Mouse (Mus musculus): ENCODE results near the gene Olfr1040. TPM values are rescaled to one million over a fixed set of nuclear protein-coding genes. Genes with fewer than 3 reads are reported as not detected.

The Olfr1040 gene
- polyA plus RNA-seq (2017; shearing (Covaris generic)): not detected

GRCm38 (mm10) chr2:86146632-86147031 is at the start of gene Olfr1040:
TSS of gene Olfr1040 (minus strand) at chr2:86146732.

GRCm38 (mm10) chr2:86185583-86185982 is 39.1 kb upstream of the Olfr1040 start, which contains the start of gene Olfr52:
TSS of gene Olfr52 (minus strand) at chr2:86185683.

GRCm38 (mm10) chr2:86177720-86178119 is 31.2 kb upstream of the Olfr1040 start, which contains the start of gene Olfr1044:
TSS of gene Olfr1044 (minus strand) at chr2:86177820.

GRCm38 (mm10) chr2:86167422-86167821 is 20.9 kb upstream of the Olfr1040 start, which contains the start of gene Olfr1043:
TSS of gene Olfr1043 (minus strand) at chr2:86167522.

GRCm38 (mm10) chr2:86161738-86162137 is 15.2 kb upstream of the Olfr1040 start, which contains the start of gene Olfr1042:
TSS of gene Olfr1042 (minus strand) at chr2:86161838.

GRCm38 (mm10) chr2:86135828-86136227 is 10.7 kb downstream of the Olfr1040 start, which contains the start of gene Olfr1039:
TSS of gene Olfr1039 (minus strand) at chr2:86135928.

Other genes starting within 250 kb of the Olfr1040 start
- gene Olfr1024, start 241.7 kb downstream of the Olfr1040 start, polyA plus RNA-seq (2017; shearing (Covaris generic)): not detected
- under 1 TPM in 1 of 2 experiments, not detected in 1; 0.06 TPM for gene Olfr1025-ps1, start 231.5 kb downstream of the Olfr1040 start, polyA plus RNA-seq (2017; shearing (Covaris generic))
- gene Olfr1026, start 225.2 kb downstream of the Olfr1040 start, polyA plus RNA-seq (2017; shearing (Covaris generic)): under 1 TPM in 1 of 2 experiments, not detected in 1; 0.31 TPM
- not detected for gene Olfr1028, start 196.3 kb downstream of the Olfr1040 start, polyA plus RNA-seq (2017; shearing (Covaris generic))
- gene Olfr1029, start 172.8 kb downstream of the Olfr1040 start, polyA plus RNA-seq (2017; shearing (Covaris generic)): under 1 TPM in 1 of 2 experiments, not detected in 1; 0.45 TPM
- gene Olfr1030, start 167.5 kb downstream of the Olfr1040 start, polyA plus RNA-seq (2017; shearing (Covaris generic)): under 1 TPM in 1 of 2 experiments, not detected in 1; 1.00 TPM
- not detected for gene Olfr1031, start 156.4 kb downstream of the Olfr1040 start, polyA plus RNA-seq (2017; shearing (Covaris generic))
- not detected for gene Olfr1032, start 141.2 kb downstream of the Olfr1040 start, polyA plus RNA-seq (2017; shearing (Covaris generic))
- 1 to 10 TPM; 1.7 to 3.3 TPM for gene Olfr1033, start 126.1 kb downstream of the Olfr1040 start, polyA plus RNA-seq (2017; shearing (Covaris generic))
- under 1 TPM in 1 of 2 experiments, not detected in 1; 0.07 TPM for gene Olfr1034, start 100.9 kb downstream of the Olfr1040 start, polyA plus RNA-seq (2017; shearing (Covaris generic))
- not detected for gene Olfr1036, start 72.7 kb downstream of the Olfr1040 start, polyA plus RNA-seq (2017; shearing (Covaris generic))
- not detected for gene Olfr1037, start 59.3 kb downstream of the Olfr1040 start, polyA plus RNA-seq (2017; shearing (Covaris generic))
- not detected for gene Olfr1039, start 10.8 kb downstream of the Olfr1040 start, polyA plus RNA-seq (2017; shearing (Covaris generic))
- gene Olfr1042, start 15.1 kb upstream of the Olfr1040 start, polyA plus RNA-seq (2017; shearing (Covaris generic)): under 1 TPM; 0.11 to 0.16 TPM
- under 1 TPM; 0.13 to 0.81 TPM for gene Olfr1043, start 20.8 kb upstream of the Olfr1040 start, polyA plus RNA-seq (2017; shearing (Covaris generic))
- gene Olfr1044, start 31.1 kb upstream of the Olfr1040 start, polyA plus RNA-seq (2017; shearing (Covaris generic)): under 1 TPM in 1 of 2 experiments, not detected in 1; 0.49 TPM
- 1 to 10 TPM in 1 of 2 experiments, not detected in 1; 1.2 TPM for gene Olfr52, start 39.0 kb upstream of the Olfr1040 start, polyA plus RNA-seq (2017; shearing (Covaris generic))
- gene Olfr1045, start 56.3 kb upstream of the Olfr1040 start, polyA plus RNA-seq (2017; shearing (Covaris generic)): under 1 TPM in 1 of 2 experiments, not detected in 1; 0.43 TPM
- gene Olfr1046, start 72.6 kb upstream of the Olfr1040 start, polyA plus RNA-seq (2017; shearing (Covaris generic)): under 1 TPM in 1 of 2 experiments, not detected in 1; 0.17 TPM
- not detected for gene Olfr1047, start 84.7 kb upstream of the Olfr1040 start, polyA plus RNA-seq (2017; shearing (Covaris generic))
- gene Olfr1048, start 93.6 kb upstream of the Olfr1040 start, polyA plus RNA-seq (2017; shearing (Covaris generic)): under 1 TPM in 1 of 2 experiments, not detected in 1; 0.39 TPM
- gene Olfr1049, start 111.6 kb upstream of the Olfr1040 start, polyA plus RNA-seq (2017; shearing (Covaris generic)): not detected
- not detected for gene Olfr1051, start 132.4 kb upstream of the Olfr1040 start, polyA plus RNA-seq (2017; shearing (Covaris generic))
- gene Olfr1052, start 145.7 kb upstream of the Olfr1040 start, polyA plus RNA-seq (2017; shearing (Covaris generic)): not detected
- gene Olfr1053, start 168.6 kb upstream of the Olfr1040 start, polyA plus RNA-seq (2017; shearing (Covaris generic)): not detected
- gene Olfr1054, start 188.7 kb upstream of the Olfr1040 start, polyA plus RNA-seq (2017; shearing (Covaris generic)): not detected
- not detected for gene Olfr1055, start 203.6 kb upstream of the Olfr1040 start, polyA plus RNA-seq (2017; shearing (Covaris generic))
- gene Olfr1056, start 215.7 kb upstream of the Olfr1040 start, polyA plus RNA-seq (2017; shearing (Covaris generic)): not detected
- gene Olfr1057, start 231.7 kb upstream of the Olfr1040 start, polyA plus RNA-seq (2017; shearing (Covaris generic)): not detected
- gene Olfr1058, start 241.8 kb upstream of the Olfr1040 start, polyA plus RNA-seq (2017; shearing (Covaris generic)): under 1 TPM in 1 of 2 experiments, not detected in 1; 0.29 TPM